Mouse (Mus musculus): ENCODE results near the gene Ypel2.

- no peak for TF ChIP-seq CTCF (IDR thresholded peaks at IDR 0.05; ENCODE audit: borderline replicate concordance, insufficient read depth, low read length)
- TF ChIP-seq POLR2A (IDR thresholded peaks at IDR 0.05; ENCODE audit: low read depth, low read length): no peak
Observed at GRCm38 (mm10) chr11:86892996-86893670, 100.4 kb downstream of the Ypel2 start.
